Mouse (Mus musculus) liver, embryonic 16.5 days (tissue): ENCODE data around the gene Klhl36. TPM values are rescaled to one million over a fixed set of nuclear protein-coding genes. Genes with fewer than 3 reads are reported as not detected.

Experiments used
- ATAC-seq: fragments of 200-750 bp; cut with Nextera tagmentation; 2 replicates; pipeline ENCODE4 v1.8.0; 2017; ENCODE audit warnings: low read depth, mild to moderate bottlenecking, moderate number of reproducible peaks, moderate library complexity
- H3K27ac ChIP-seq: fragments of 300-500 bp; sonication (generic); 2 replicates; pipeline ENCODE4 v1.5.1; 2014; ENCODE audit warnings: mild to moderate bottlenecking, low read length
- H3K27me3 ChIP-seq: fragments of 300-500 bp; sonication (generic); 2 replicates; pipeline ENCODE4 v1.6.1; 2014; ENCODE audit warnings: low read depth, low read length, mixed read lengths; ENCODE audit not compliant: control insufficient read depth, insufficient read depth
- H3K36me3 ChIP-seq: fragments of 300-500 bp; sonication (generic); 2 replicates; pipeline ENCODE4 v1.6.1; 2014; ENCODE audit warnings: mild to moderate bottlenecking; ENCODE audit not compliant: control insufficient read depth, insufficient read depth
- H3K4me1 ChIP-seq: fragments of 300-500 bp; sonication (generic); 2 replicates; pipeline ENCODE4 v1.6.1; 2014; ENCODE audit warnings: low read depth, low read length, mixed read lengths; ENCODE audit not compliant: control insufficient read depth
- H3K4me2 ChIP-seq: fragments of 300-500 bp; sonication (generic); 2 replicates; pipeline ENCODE4 v1.6.1; 2014; ENCODE audit warnings: low read depth, low read length, mixed read lengths
- H3K4me3 ChIP-seq: fragments of 300-500 bp; sonication (generic); 2 replicates; pipeline ENCODE4 v1.5.1; 2014; ENCODE audit warnings: low read depth, mild to moderate bottlenecking, low read length
- H3K9ac ChIP-seq: fragments of 300-500 bp; sonication (generic); 2 replicates; pipeline ENCODE4 v1.6.1; 2014; ENCODE audit warnings: low read depth, low read length
- H3K9me3 ChIP-seq: fragments of 300-500 bp; sonication (generic); replicated peaks from 2 replicates; pipeline ENCODE4 v1.6.1; 2016; ENCODE audit warnings: low read length; ENCODE audit not compliant: control insufficient read depth
- WGBS: fragments of 180-500 bp; shearing (Covaris S2); extraction: QIAGEN DNeasy Blood & Tissue Kit; methylation state at CpG from one replicate; pipeline ENCODE4 v1.1.7; 2014; ENCODE audit not compliant: insufficient replicate concordance; 5-methylcytosine and 5-hydroxymethylcytosine counted together
- polyA plus RNA-seq: library from polyadenylated mRNA; unstranded; fragments of >200 nt; fragmentation: Nextera tagmentation; extraction: Ambion mirVana; gene quantifications from 2 replicates; pipeline ENCODE4 v1.2.1, GENCODE M21; 2015

Klhl36 gene
- polyA plus RNA-seq, result 4.3 and 4.4 TPM in 2 replicates

DNA sequence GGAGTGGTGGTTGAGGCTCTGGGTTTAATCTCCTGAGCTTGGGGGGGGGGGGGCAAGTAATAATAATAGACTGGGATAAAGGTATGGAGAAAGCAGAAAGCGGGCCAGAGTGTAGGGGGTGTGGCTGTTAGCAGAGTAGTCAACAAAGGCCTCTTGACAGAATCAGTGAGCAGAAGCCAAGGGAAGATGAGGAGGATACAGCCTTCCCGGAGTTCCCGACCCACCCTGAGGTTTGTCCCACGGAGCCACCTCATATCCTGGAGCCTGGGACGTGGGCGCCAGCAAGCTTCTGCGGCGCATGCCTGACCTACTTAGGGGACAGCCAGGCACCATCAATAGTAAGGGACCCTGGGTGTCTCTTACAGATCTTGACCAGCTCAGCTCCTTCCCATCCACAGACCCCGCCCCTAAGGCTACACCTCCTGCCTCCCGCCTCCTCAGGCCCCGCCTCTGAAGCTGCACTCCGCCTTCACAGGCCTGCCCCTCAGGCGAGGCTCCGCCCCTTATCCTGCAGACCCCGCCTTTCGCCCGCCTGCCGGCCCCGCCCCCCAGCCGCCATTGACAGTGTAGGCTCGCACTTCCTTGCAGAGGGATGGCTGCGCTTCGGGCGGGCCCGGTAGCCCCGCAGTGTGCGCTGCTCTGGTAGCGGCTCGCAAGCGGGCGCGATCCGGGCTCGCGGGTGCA lies at the start of gene Klhl36:
Klhl36 (plus strand) TSS at position 561 of the 684 bp plus-strand sequence.
- no peaks in the 10 kb centered on the region for H3K27me3 ChIP-seq
- H3K9ac ChIP-seq, result peak within 1 kb of the TSS; percentile 73
- H3K36me3 ChIP-seq, result no peaks in the 10 kb centered on the region
- H3K9me3 ChIP-seq, result no peaks in the 10 kb centered on the region
- peak within 1 kb of the TSS; percentile 71 for H3K4me3 ChIP-seq
- H3K4me1 ChIP-seq, result peaks cover 13% of the 10 kb centered on the region
- peak; percentile 95 for ATAC-seq
- H3K4me2 ChIP-seq, result peak within 1 kb of the TSS; percentile 89
- peak within 1 kb of the TSS; percentile 33; the same call in 1 of the 2 replicates for H3K27ac ChIP-seq
- under 1% methylated on average over 35 of the region's 35 CpGs for WGBS

DNA sequence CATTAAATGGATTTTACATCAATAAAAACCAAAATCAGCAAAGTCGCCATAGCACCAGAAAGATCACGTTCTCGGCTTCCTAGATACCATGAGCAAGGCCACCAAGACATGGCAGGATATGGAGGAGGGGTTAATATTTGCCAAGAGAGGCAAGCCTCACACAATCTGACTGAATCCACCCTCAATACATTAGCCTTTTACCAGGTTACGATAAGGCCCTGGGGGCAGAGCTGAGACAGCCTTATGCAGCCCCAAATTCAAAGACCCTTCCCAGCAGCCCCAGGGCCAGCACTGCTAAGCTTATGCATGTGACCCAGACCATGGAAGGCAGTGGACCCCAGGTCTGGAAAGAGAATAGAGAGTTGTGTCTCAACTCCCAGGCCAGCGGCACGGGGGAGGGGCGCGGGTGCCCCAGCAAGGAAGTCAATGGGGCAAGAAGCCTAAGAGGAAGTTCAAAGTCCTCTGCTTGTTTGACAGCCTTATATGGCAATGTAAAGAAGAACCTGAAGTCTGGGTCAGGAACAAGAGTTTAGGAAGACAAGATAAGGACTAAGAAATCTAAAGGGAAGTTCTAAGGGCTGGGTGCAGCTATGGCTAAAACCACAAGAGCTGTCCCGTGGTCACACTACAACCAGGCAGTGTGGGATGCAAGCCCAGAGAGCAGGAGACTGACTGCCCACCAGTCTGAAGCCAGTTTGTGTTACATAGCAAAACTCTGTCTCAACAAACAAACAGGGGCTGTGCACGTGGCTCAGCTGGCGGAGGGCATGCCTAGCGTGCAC lies 49.2 kb upstream of the Klhl36 start:
- H3K36me3 ChIP-seq, result no peaks in the 10 kb centered on the region; the same call in 1 of the 2 replicates
- H3K27ac ChIP-seq, result peak overlapping the region; percentile 75
- H3K9me3 ChIP-seq, result no peaks in the 10 kb centered on the region
- H3K4me1 ChIP-seq, result peaks cover 36% of the 10 kb centered on the region
- no peaks in the 10 kb centered on the region for H3K27me3 ChIP-seq
- 18% methylated on average over 12 of the region's 12 CpGs for WGBS
- peak overlapping the region; percentile 34 for H3K4me2 ChIP-seq
- H3K9ac ChIP-seq, result peak overlapping the region; percentile 9; the same call in 1 of the 2 replicates
- no peak overlapping the region for H3K4me3 ChIP-seq
- ATAC-seq, result peak; percentile 63

DNA sequence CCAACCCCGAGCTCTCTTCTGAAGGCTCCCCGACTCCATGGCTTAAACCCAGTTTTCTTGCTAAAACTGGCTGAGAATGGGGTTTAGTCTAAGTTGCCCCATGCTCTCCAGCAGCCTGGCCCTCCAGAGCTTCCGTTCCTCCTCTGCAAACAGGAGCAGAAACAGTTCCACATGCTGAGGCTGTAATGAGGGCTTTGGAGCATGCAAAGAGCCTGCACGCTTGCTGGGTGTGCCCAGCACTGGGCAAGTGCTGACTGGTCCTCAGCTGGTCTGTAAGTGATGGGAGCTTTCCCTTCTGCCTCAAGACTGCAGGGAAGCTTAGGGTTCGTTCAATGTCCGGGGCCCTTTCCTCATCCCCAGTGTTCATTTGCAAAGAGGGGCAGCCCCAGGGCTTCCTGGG lies 45.8 kb upstream of the Klhl36 start:
- H3K27ac ChIP-seq, result no peak overlapping the region
- no peaks in the 10 kb centered on the region for H3K36me3 ChIP-seq
- no peak overlapping the region for H3K4me2 ChIP-seq
- WGBS, result 60% methylated on average over 6 of the region's 6 CpGs
- no peak overlapping the region for H3K9ac ChIP-seq
- no peaks in the 10 kb centered on the region for H3K27me3 ChIP-seq
- no peak overlapping the region for H3K4me3 ChIP-seq
- no peak for ATAC-seq
- peaks cover 40% of the 10 kb centered on the region for H3K4me1 ChIP-seq
- H3K9me3 ChIP-seq, result no peaks in the 10 kb centered on the region

DNA sequence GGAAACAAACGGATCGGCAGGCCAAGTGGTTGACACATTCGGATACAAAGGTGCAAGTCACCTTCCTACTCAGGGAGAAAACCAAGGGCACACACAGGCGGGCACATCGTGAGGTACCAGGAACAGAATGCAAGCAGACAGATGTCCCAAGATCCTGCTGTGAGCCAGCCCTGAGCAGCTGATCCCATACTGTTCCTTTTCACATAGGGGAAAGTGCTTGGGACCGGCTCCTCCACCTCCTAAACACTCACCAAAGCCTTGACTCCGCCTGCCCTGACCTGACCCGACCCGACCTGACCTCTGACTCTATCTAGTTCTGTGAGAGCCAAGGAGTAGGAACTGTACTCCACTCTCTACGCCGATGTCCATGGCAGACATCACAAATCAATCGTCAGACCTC lies 44.6 kb upstream of the Klhl36 start:
- Histone ChIP-seq H3K4me1 (peaks cover 31% of the 10 kb centered on the region), H3K4me3 (no peak overlapping the region), H3K4me2 (no peak overlapping the region), H3K27ac (no peak overlapping the region), H3K9me3 (no peaks in the 10 kb centered on the region), H3K36me3 (no peaks in the 10 kb centered on the region; the same call in 1 of the 2 replicates), H3K27me3 (no peaks in the 10 kb centered on the region), H3K9ac (no peak overlapping the region)
- ATAC-seq, result no peak
- 45% methylated on average over 12 of the region's 12 CpGs for WGBS

DNA sequence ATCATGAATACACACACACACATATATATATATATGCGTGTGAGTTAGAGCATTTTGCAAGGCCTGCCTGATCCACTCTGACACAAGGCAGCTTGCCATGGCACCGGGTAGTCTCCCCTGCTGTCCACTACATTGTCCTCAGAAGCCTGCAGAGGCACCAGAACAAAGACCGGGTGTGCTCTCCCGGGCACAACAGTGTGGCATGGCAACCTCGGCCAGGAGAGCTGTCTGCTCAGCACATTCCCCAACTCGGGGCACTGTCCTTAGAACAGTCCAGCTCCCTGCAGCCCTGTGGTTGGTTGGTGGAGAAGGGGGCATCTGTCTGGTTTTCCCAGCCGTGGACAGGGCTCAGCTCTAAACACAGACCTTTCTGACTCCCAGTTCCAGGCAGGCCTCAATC lies 42.8 kb upstream of the Klhl36 start:
- no peak overlapping the region for H3K9ac ChIP-seq
- H3K27ac ChIP-seq, result no peak overlapping the region
- 52% methylated on average over 7 of the region's 7 CpGs for WGBS
- no peaks in the 10 kb centered on the region; the same call in 1 of the 2 replicates for H3K36me3 ChIP-seq
- H3K9me3 ChIP-seq, result no peaks in the 10 kb centered on the region
- peaks cover 12% of the 10 kb centered on the region for H3K4me1 ChIP-seq
- ATAC-seq, result no peak
- H3K4me3 ChIP-seq, result no peak overlapping the region
- H3K27me3 ChIP-seq, result no peaks in the 10 kb centered on the region
- H3K4me2 ChIP-seq, result no peak overlapping the region

DNA sequence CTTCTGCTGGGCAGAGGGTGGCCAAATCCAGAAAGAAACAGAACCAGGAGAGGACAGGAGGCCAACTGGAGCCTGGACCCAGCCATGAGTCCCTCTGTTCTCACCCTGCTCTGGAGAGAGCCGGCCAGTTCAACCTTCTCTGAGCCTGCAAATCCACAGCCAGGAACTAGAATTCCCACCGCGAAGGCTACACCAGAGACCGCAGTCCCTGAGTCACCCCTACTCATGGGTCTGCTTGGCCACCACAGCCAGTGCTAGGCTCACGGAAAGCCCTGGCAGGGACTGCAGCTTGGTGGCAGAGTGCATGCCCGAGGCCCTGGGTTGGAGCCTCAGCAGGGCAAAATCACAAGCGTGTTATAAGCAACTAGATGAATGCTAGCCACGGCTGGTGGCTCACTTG lies 42.1 kb upstream of the Klhl36 start:
- WGBS, result 75% methylated on average over 8 of the region's 8 CpGs

DNA sequence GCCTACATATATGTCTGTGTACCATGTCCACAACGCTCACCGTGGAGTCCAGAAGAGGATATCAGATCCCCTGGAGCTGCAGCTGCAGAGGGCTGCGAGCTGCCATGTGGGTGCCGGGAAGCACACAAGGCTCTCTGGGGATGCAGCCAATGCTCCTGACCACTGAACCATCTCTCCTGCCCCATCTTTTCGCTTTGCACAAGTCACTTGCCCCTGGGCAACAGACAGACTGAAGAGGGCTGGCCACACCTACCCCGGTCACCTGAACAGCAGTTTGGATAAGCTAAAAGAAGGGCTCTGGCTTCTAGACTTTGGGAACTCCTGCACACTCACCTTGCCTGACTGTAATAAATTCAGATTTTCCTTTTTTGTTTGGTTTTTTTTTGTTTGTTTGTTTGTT lies 40.4 kb upstream of the Klhl36 start:
- Histone ChIP-seq H3K36me3 (no peaks in the 10 kb centered on the region; the same call in 1 of the 2 replicates), H3K27me3 (no peaks in the 10 kb centered on the region), H3K4me2 (no peak overlapping the region), H3K4me1 (peaks cover 21% of the 10 kb centered on the region), H3K9me3 (no peaks in the 10 kb centered on the region), H3K27ac (no peak overlapping the region), H3K4me3 (no peak overlapping the region), H3K9ac (no peak overlapping the region)
- WGBS, result 77% methylated on average over 6 of the region's 6 CpGs
- ATAC-seq, result no peak

More for the DNA sequence above, 42.1 kb upstream of the Klhl36 start:
- Histone ChIP-seq H3K4me2 (no peak overlapping the region), H3K36me3 (no peaks in the 10 kb centered on the region; the same call in 1 of the 2 replicates), H3K27me3 (no peaks in the 10 kb centered on the region), H3K27ac (no peak overlapping the region), H3K9me3 (no peaks in the 10 kb centered on the region), H3K9ac (no peak overlapping the region), H3K4me1 (peaks cover 12% of the 10 kb centered on the region), H3K4me3 (no peak overlapping the region)
- ATAC-seq, result no peak

DNA sequence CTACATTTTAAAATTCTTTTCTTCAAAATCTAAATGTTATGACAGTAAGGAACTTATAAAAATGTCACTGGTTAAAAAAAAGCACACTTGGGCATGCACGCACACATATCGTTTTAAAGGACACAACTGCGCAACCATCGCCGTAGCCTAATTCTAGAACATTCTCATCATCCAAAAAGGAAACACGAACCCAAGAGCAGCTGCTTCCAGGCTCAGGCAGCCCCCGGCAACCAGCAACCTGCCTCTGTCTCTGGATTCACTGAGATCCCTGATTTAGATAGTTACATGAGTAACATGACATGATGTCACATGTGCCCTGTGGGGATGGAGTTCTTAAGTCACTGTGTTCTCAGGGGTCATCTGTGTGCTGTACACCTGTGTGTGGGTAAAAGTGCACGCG lies 38.8 kb upstream of the Klhl36 start:
- Histone ChIP-seq H3K36me3 (no peaks in the 10 kb centered on the region; the same call in 1 of the 2 replicates), H3K4me3 (no peak overlapping the region), H3K9me3 (no peaks in the 10 kb centered on the region), H3K27me3 (no peaks in the 10 kb centered on the region), H3K4me2 (no peak overlapping the region), H3K27ac (no peak overlapping the region), H3K9ac (no peak overlapping the region), H3K4me1 (peaks cover 22% of the 10 kb centered on the region)
- ATAC-seq, result no peak
- WGBS, result 81% methylated on average over 9 of the region's 9 CpGs

DNA sequence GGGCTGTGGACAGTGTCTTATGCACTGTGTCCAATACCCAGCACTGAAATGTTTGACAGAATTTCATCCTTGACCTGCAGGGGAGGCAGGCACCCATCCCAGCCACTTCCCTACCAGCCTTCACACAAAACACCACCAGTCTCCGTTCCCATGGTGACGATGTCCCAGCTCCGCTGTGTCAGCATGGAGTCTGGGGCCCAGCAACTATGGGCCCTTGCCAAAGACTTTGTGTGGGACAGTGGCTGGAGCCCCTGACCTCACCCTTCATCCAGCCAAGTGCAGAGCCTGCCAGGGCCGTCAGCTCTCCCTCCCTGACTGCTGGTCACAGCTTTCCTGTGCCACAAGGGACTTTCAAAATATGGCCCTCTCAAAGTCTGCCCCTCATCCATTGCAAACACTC lies 38.0 kb upstream of the Klhl36 start:
- Histone ChIP-seq H3K4me1 (peaks cover 28% of the 10 kb centered on the region), H3K4me2 (no peak overlapping the region), H3K4me3 (no peak overlapping the region), H3K9ac (no peak overlapping the region), H3K27me3 (no peaks in the 10 kb centered on the region), H3K36me3 (no peaks in the 10 kb centered on the region; the same call in 1 of the 2 replicates), H3K27ac (no peak overlapping the region), H3K9me3 (no peaks in the 10 kb centered on the region)
- 69% methylated on average over 4 of the region's 4 CpGs for WGBS
- no peak for ATAC-seq
